Mouse (Mus musculus) embryonic facial prominence, embryonic 13.5 days (tissue): ENCODE data around the gene Gm12790. TPM values are rescaled to one million over a fixed set of nuclear protein-coding genes. Genes with fewer than 3 reads are reported as not detected.
"Not testable (repeated sequence)": the region's sequence is repeated elsewhere in the genome, so short reads cannot be mapped to it uniquely, and the experiment has no call there.

Experiments used
- ATAC-seq: fragments of 200-750 bp; cut with Nextera tagmentation; 2 replicates; pipeline ENCODE4 v1.8.0; 2017; ENCODE audit warnings: low read depth; ENCODE audit not compliant: insufficient number of reproducible peaks, insufficient read depth, low FRiP score, low TSS enrichment
- H3K27ac ChIP-seq: fragments of 300-500 bp; sonication (generic); 2 replicates; pipeline ENCODE4 v1.5.1; 2015; ENCODE audit warnings: moderate library complexity, mild to moderate bottlenecking, inconsistent platforms
- H3K27me3 ChIP-seq: fragments of 300-500 bp; sonication (generic); 2 replicates; pipeline ENCODE4 v1.6.1; 2015; ENCODE audit warnings: mild to moderate bottlenecking, inconsistent platforms
- H3K36me3 ChIP-seq: fragments of 300-500 bp; sonication (generic); 2 replicates; pipeline ENCODE4 v1.6.1; 2015; ENCODE audit warnings: mild to moderate bottlenecking, inconsistent platforms
- H3K4me1 ChIP-seq: fragments of 300-500 bp; sonication (generic); 2 replicates; pipeline ENCODE4 v1.6.1; 2015; ENCODE audit warnings: inconsistent platforms
- H3K4me2 ChIP-seq: fragments of 300-500 bp; sonication (generic); 2 replicates; pipeline ENCODE4 v1.6.1; 2015; ENCODE audit warnings: moderate library complexity, mild to moderate bottlenecking, inconsistent platforms
- H3K4me3 ChIP-seq: fragments of 300-500 bp; sonication (generic); 2 replicates; pipeline ENCODE4 v1.5.1; 2015; ENCODE audit warnings: mild to moderate bottlenecking, inconsistent platforms
- H3K9ac ChIP-seq: fragments of 300-500 bp; sonication (generic); 2 replicates; pipeline ENCODE4 v1.6.1; 2015; ENCODE audit warnings: mild to moderate bottlenecking, inconsistent platforms
- H3K9me3 ChIP-seq: fragments of 300-500 bp; sonication (generic); 2 replicates; pipeline ENCODE4 v1.6.1; 2016; ENCODE audit warnings: inconsistent platforms
- WGBS: fragments of 180-500 bp; shearing (Covaris S2); methylation state at CpG from one replicate; pipeline ENCODE4 v1.1.7; 2015; ENCODE audit warnings: mixed read lengths; 5-methylcytosine and 5-hydroxymethylcytosine counted together
- polyA plus RNA-seq: library from polyadenylated mRNA; unstranded; fragments of >200 nt; fragmentation: Nextera tagmentation; extraction: Ambion mirVana; gene quantifications from 2 replicates; pipeline ENCODE4 v1.2.1, GENCODE M21; 2015

The Gm12790 gene
- not detected in 2 replicates for polyA plus RNA-seq

DNA sequence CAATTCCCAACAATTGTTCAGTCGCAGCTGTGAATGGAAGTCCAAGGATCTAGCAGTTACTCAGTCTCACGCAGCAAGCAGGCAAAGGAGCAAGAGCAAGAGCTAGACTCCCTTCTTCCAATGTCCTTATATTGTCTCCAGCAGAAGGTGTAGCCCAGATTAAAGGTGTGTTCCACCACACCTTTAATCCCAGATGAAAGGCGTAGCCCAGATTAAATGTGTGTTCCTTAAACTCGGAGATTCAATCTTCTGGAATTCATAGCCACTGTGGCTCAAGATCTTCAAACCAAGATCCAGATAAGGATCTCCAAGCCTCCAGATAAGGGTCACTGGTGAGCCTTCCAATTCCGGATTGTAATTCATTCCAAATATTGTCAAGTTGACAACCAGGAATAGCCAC is at the start of gene Gm12790:
Gm12790 (minus strand) TSS at position 101 of the 400 bp plus-strand sequence.
- not testable (repeated sequence) for H3K27me3 ChIP-seq, H3K9ac ChIP-seq, H3K4me3 ChIP-seq, ATAC-seq, H3K4me1 ChIP-seq, H3K4me2 ChIP-seq, H3K36me3 ChIP-seq, H3K27ac ChIP-seq, H3K9me3 ChIP-seq
- 88% methylated on average over 1 of the region's 5 CpGs for WGBS

DNA sequence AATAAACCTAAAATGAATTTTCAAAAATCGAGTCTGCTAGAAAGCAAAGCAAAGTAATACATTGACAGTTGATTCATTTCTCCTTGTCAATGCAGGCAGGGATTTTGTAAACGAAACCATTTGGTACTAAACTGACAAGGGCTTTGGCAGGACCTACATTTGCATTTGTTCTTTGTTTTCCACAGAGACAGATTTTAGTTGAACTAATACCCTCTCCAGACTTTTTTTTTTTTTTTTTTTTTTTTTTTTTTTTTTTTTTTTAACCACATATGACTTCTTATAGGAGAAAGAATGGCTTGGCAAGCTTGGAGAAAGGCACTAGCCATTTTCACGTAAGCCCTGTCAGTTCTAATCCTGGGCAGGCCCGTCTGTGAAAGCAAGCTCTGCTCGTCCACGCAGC is 45.8 kb upstream of the Gm12790 start:
- Histone ChIP-seq H3K36me3 (no peaks in the 10 kb centered on the region), H3K9ac (no peak overlapping the region), H3K4me1 (no peaks in the 10 kb centered on the region), H3K27me3 (no peaks in the 10 kb centered on the region), H3K4me2 (no peak overlapping the region), H3K4me3 (no peak overlapping the region), H3K27ac (no peak overlapping the region), H3K9me3 (no peaks in the 10 kb centered on the region)
- no peak for ATAC-seq
- WGBS: 81% methylated on average over 6 of the region's 6 CpGs

DNA sequence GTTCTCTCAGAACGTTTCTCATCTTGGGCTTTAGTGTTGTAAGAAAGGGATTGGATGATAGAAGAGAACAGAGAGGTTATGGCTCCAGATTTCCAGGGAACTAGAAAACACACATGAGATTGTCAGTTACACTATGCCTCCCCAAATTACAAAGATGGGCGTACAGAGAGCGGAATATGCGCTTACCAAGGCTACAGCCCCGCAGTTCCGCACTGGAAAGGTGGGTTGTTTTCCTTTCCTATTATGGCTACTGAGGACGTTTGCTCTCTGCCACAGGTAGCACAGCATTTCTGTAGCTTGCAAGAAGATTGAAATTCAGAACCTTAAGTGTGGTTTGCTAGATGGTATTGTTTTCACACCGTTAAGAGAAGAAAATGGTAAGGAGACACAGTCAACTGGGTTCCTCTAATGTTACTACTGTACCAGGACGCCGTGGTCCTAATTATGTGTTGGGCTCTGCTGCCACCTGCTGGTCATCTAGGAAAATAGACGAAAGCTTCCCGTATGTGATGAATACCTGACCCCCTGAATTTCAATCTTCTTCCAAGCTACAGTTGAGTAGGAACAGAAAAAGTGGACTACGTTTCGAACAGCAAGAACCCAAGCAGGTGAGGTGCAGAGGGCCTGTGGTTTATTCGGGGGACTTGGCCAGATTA is 17.5 kb upstream of the Gm12790 start:
- H3K4me1 ChIP-seq: no peaks in the 10 kb centered on the region
- no peak overlapping the region for H3K4me3 ChIP-seq
- no peaks in the 10 kb centered on the region for H3K36me3 ChIP-seq
- H3K4me2 ChIP-seq: no peak overlapping the region
- H3K27me3 ChIP-seq: no peaks in the 10 kb centered on the region; the same call in 1 of the 2 replicates
- H3K27ac ChIP-seq: no peak overlapping the region
- H3K9ac ChIP-seq: no peak overlapping the region
- ATAC-seq: no peak
- no peaks in the 10 kb centered on the region for H3K9me3 ChIP-seq
- WGBS: 38% methylated on average over 15 of the region's 15 CpGs

DNA sequence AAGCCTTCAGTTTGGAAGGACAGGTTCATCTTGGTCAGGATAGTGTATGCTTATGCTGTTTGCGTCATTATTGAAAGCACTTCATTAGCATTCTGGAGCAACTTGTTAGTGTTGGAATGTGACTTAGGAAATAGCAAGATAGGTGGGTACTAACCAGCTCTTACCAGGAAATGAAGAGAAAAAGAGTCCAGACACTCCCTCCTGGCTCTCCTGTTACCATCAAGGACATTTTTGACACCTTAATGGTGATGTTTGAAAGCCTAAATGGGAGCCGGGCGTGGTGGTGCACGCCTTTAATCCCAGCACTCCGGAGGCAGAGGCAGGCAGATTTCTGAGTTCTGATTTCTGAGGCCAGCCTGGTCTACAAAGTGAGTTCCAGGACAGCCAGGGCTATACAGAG is 16.6 kb upstream of the Gm12790 start:
- no peak overlapping the region for H3K4me3 ChIP-seq
- no peak overlapping the region for H3K4me2 ChIP-seq
- H3K27me3 ChIP-seq: no peaks in the 10 kb centered on the region; the same call in 1 of the 2 replicates
- no peak for ATAC-seq
- H3K36me3 ChIP-seq: no peaks in the 10 kb centered on the region
- H3K9ac ChIP-seq: no peak overlapping the region
- H3K27ac ChIP-seq: no peak overlapping the region
- no peaks in the 10 kb centered on the region for H3K9me3 ChIP-seq
- 89% methylated on average over 5 of the region's 5 CpGs for WGBS
- no peaks in the 10 kb centered on the region for H3K4me1 ChIP-seq

DNA sequence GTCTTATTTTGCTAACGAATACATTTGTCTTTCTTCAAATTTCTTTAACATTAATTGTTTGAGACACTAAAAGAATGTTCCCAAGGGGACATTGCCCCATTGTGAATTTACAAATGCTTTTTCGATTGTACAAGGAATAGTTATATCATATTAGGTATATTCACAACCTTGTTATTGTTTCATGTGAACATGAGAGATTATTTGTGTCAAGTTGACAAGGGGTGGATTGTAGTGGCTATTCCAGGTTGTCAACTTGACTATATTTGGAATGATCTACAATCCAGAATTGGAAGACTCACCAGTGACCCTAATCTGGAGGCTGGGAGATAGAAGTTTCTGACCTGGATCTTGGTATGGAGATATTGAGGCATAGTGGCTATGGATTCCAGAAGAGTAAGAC is 5.5 kb upstream of the Gm12790 start, which contains the start of gene Gm12789:
Gm12789 (plus strand) TSS at position 301 of the 400 bp plus-strand sequence.
- H3K27ac ChIP-seq, H3K4me2 ChIP-seq, H3K4me1 ChIP-seq, ATAC-seq, H3K9ac ChIP-seq, H3K4me3 ChIP-seq, H3K27me3 ChIP-seq, H3K9me3 ChIP-seq, H3K36me3 ChIP-seq: not testable (repeated sequence)
- 80% methylated on average over 2 of the region's 2 CpGs for WGBS

DNA sequence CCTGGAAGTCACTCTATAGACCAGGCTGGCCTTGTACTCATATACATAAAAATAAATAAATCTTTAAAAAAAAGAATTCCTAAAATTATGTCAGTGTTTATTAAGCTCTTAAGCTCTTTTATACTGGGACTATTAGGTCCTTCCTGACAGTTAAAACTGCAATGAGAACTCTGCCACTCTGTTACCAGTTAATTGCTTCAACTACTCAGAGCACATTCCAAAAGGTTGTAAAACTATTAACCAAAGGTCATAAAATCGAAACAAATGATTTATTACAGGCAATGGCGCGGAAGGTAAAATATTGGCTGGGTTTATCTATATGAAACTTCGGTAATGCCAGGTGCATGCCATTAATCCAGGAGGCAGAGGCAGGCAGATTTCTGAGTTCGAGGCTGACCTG is 4.8 kb upstream of the Gm12790 start:
- Histone ChIP-seq H3K9me3 (no peaks in the 10 kb centered on the region), H3K9ac (no peak overlapping the region)

DNA sequence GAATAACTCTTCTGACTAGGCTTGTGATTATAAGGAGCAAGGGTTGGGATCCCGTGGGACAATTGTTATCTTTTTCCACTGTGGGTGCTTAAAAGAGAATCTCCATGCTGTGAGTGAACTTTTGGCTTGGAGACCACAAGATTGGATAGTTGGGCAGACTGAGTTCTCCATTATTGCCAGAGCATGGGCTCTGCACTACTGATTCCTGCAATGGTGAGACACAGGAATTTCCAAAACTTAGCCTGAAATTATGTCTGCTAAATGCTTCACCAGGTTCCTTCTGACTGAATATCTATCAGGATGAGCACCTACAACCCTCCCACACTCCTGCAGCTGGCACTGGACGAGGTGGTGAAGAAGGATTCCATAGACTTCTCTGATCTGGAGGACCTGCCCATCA is 40.7 kb downstream of the Gm12790 start, which contains the start of gene Gm12794:
Gm12794 (plus strand) TSS at position 301 of the 400 bp plus-strand sequence.
- ATAC-seq, H3K27me3 ChIP-seq, H3K4me1 ChIP-seq, H3K9me3 ChIP-seq, H3K4me3 ChIP-seq, H3K9ac ChIP-seq, H3K36me3 ChIP-seq, H3K27ac ChIP-seq, H3K4me2 ChIP-seq: not testable (repeated sequence)
- WGBS: 70% methylated on average over 2 of the region's 2 CpGs

More for the DNA sequence above, 4.8 kb upstream of the Gm12790 start:
- Histone ChIP-seq H3K27me3 (no peaks in the 10 kb centered on the region), H3K36me3 (no peaks in the 10 kb centered on the region), H3K4me3 (no peak overlapping the region), H3K27ac (no peak overlapping the region), H3K4me2 (no peak overlapping the region), H3K4me1 (no peaks in the 10 kb centered on the region)
- WGBS: 92% methylated on average over 5 of the region's 5 CpGs
- ATAC-seq: no peak

Other genes with a start within 250 kb of the Gm12790 start
- gene B020004J07Rik, start 137.0 kb downstream of the Gm12790 start, polyA plus RNA-seq: not detected in 2 replicates
- not detected in 2 replicates for gene C130073F10Rik, start 87.3 kb downstream of the Gm12790 start, polyA plus RNA-seq
- gene Gm12800, start 71.9 kb downstream of the Gm12790 start, polyA plus RNA-seq: not detected in 2 replicates
- gene Gm12794, start 40.6 kb downstream of the Gm12790 start, polyA plus RNA-seq: not detected in 2 replicates
- not detected in 2 replicates for gene Gm12789, start 5.6 kb upstream of the Gm12790 start, polyA plus RNA-seq
- 9.6 and 14.2 TPM in 2 replicates for gene Pde4b, start 106.5 kb upstream of the Gm12790 start, polyA plus RNA-seq